Mouse (Mus musculus): ENCODE data around the gene Coro1c. TPM values are rescaled to one million over a fixed set of nuclear protein-coding genes. Genes with fewer than 3 reads are reported as not detected.
A peak's percentile ranks its signal among the peaks of the same experiment; 100 is the strongest.

The Coro1c gene
- polyA plus RNA-seq, 1 experiment from 2014 or later, result 235 TPM

- WGBS, result 90% methylated on average over 17 of the region's 17 CpGs
- H3K4me2 ChIP-seq, result no peak overlapping the region
- H3K4me1 ChIP-seq, result peaks cover 91% of the 10 kb centered on the region
- no peaks in the 10 kb centered on the region for H3K27me3 ChIP-seq
- no peak overlapping the region for H3K9ac ChIP-seq
- no peak for ATAC-seq
- H3K4me3 ChIP-seq, result no peak overlapping the region
- peaks cover 62% of the 10 kb centered on the region for H3K36me3 ChIP-seq (ENCODE audit: poor library complexity, severe bottlenecking)
- 0 out of 2 replicates have a peak overlapping the region, but pooled peaks have one; percentile 1 for H3K27ac ChIP-seq
- no peaks in the 10 kb centered on the region for H3K9me3 ChIP-seq (replicated peaks)
Measured at GRCm38 (mm10) chr5:113878943-113879617, 29.5 kb downstream of the Coro1c start.

- H3K36me3 ChIP-seq (ENCODE audit: poor library complexity, severe bottlenecking), result peaks cover 62% of the 10 kb centered on the region
- ATAC-seq, result no peak
Measured at GRCm38 (mm10) chr5:113877565-113877964, 31.0 kb downstream of the Coro1c start.

GRCm38 (mm10) chr5:113876176-113876575, 32.4 kb downstream of the Coro1c start:
- peaks cover 89% of the 10 kb centered on the region for H3K4me1 ChIP-seq

More at GRCm38 (mm10) chr5:113877565-113877964, 31.0 kb downstream of the Coro1c start:
- WGBS, result 81% methylated on average over 3 of the region's 3 CpGs
- Histone ChIP-seq H3K4me2 (no peak overlapping the region), H3K4me3 (no peak overlapping the region), H3K27me3 (no peaks in the 10 kb centered on the region), H3K9ac (no peak overlapping the region), H3K9me3 (replicated peaks) (no peaks in the 10 kb centered on the region), H3K4me1 (peaks cover 89% of the 10 kb centered on the region), H3K27ac (peak overlapping the region; percentile 51)

GRCm38 (mm10) chr5:113875625-113876024, 32.9 kb downstream of the Coro1c start:
- Histone ChIP-seq H3K36me3 (ENCODE audit: poor library complexity, severe bottlenecking) (peaks cover 47% of the 10 kb centered on the region), H3K27ac (peak overlapping the region; percentile 99), H3K4me3 (no peak overlapping the region), H3K9ac (0 out of 2 replicates have a peak overlapping the region, but pooled peaks have one; percentile 12), H3K4me2 (no peak overlapping the region), H3K4me1 (peaks cover 89% of the 10 kb centered on the region), H3K9me3 (replicated peaks) (no peaks in the 10 kb centered on the region), H3K27me3 (no peaks in the 10 kb centered on the region)
- WGBS, result 90% methylated on average over 4 of the region's 4 CpGs
- no peak for ATAC-seq

More at GRCm38 (mm10) chr5:113876176-113876575, 32.4 kb downstream of the Coro1c start:
- Histone ChIP-seq H3K9ac (0 out of 2 replicates have a peak overlapping the region, but pooled peaks have one; percentile 12), H3K27me3 (no peaks in the 10 kb centered on the region), H3K4me2 (no peak overlapping the region), H3K36me3 (ENCODE audit: poor library complexity, severe bottlenecking) (peaks cover 52% of the 10 kb centered on the region), H3K4me3 (no peak overlapping the region), H3K9me3 (replicated peaks) (no peaks in the 10 kb centered on the region), H3K27ac (peak overlapping the region; percentile 99)
- no peak for ATAC-seq
- WGBS, result 94% methylated on average over 7 of the region's 7 CpGs

GRCm38 (mm10) chr5:113874063-113875024, 34.2 kb downstream of the Coro1c start:
- peaks cover 95% of the 10 kb centered on the region for H3K4me1 ChIP-seq
- H3K4me2 ChIP-seq, result peak overlapping the region; percentile 51
- H3K9me3 ChIP-seq (replicated peaks), result no peaks in the 10 kb centered on the region
- H3K9ac ChIP-seq, result peak overlapping the region; percentile 61
- ATAC-seq, result no peak
- H3K27me3 ChIP-seq, result no peaks in the 10 kb centered on the region
- 53% methylated on average over 19 of the region's 19 CpGs for WGBS
- H3K4me3 ChIP-seq, result peak overlapping the region; percentile 16; the same call in 1 of the 2 replicates
- peak overlapping the region; percentile 99 for H3K27ac ChIP-seq
- peaks cover 35% of the 10 kb centered on the region for H3K36me3 ChIP-seq (ENCODE audit: poor library complexity, severe bottlenecking)

GRCm38 (mm10) chr5:113872936-113873912, 35.3 kb downstream of the Coro1c start:
- 1% methylated on average over 13 of the region's 15 CpGs for WGBS
- Histone ChIP-seq H3K4me1 (peaks cover 97% of the 10 kb centered on the region), H3K27ac (peak overlapping the region; percentile 99), H3K36me3 (ENCODE audit: poor library complexity, severe bottlenecking) (peaks cover 26% of the 10 kb centered on the region), H3K4me3 (peak overlapping the region; percentile 16), H3K4me2 (peak overlapping the region; percentile 51), H3K27me3 (no peaks in the 10 kb centered on the region), H3K9me3 (replicated peaks) (no peaks in the 10 kb centered on the region), H3K9ac (peak overlapping the region; percentile 61)
- ATAC-seq, result peak; percentile 87

GRCm38 (mm10) chr5:113871903-113872548, 36.5 kb downstream of the Coro1c start:
- peaks cover 21% of the 10 kb centered on the region for H3K36me3 ChIP-seq (ENCODE audit: poor library complexity, severe bottlenecking)
- peak overlapping the region; percentile 5; the same call in 1 of the 2 replicates for H3K9ac ChIP-seq
- ATAC-seq, result 0 out of 2 replicates have a peak, but pooled peaks have one; percentile 2

GRCm38 (mm10) chr5:113870393-113871040, 38.0 kb downstream of the Coro1c start:
- Histone ChIP-seq H3K27ac (peak overlapping the region; percentile 99), H3K36me3 (ENCODE audit: poor library complexity, severe bottlenecking) (peaks cover 8% of the 10 kb centered on the region), H3K9me3 (replicated peaks) (no peaks in the 10 kb centered on the region), H3K4me1 (peaks cover 88% of the 10 kb centered on the region), H3K4me3 (no peak overlapping the region), H3K4me2 (0 out of 2 replicates have a peak overlapping the region, but pooled peaks have one; percentile 0), H3K9ac (peak overlapping the region; percentile 37; the same call in 1 of the 2 replicates), H3K27me3 (no peaks in the 10 kb centered on the region)
- 42% methylated on average over 21 of the region's 21 CpGs for WGBS
- ATAC-seq, result no peak

More at GRCm38 (mm10) chr5:113871903-113872548, 36.5 kb downstream of the Coro1c start:
- peaks cover 96% of the 10 kb centered on the region for H3K4me1 ChIP-seq
- H3K27ac ChIP-seq, result peak overlapping the region; percentile 99
- 68% methylated on average over 7 of the region's 7 CpGs for WGBS
- H3K27me3 ChIP-seq, result no peaks in the 10 kb centered on the region
- H3K9me3 ChIP-seq (replicated peaks), result no peaks in the 10 kb centered on the region
- peak overlapping the region; percentile 18; the same call in 1 of the 2 replicates for H3K4me2 ChIP-seq
- no peak overlapping the region for H3K4me3 ChIP-seq

- peak overlapping the region; percentile 18; the same call in 1 of the 2 replicates for H3K9ac ChIP-seq
- no peaks in the 10 kb centered on the region for H3K27me3 ChIP-seq
- H3K4me3 ChIP-seq, result no peak overlapping the region
- peak overlapping the region; percentile 99 for H3K27ac ChIP-seq
- no peak overlapping the region for H3K4me2 ChIP-seq
- 33% methylated on average over 11 of the region's 11 CpGs for WGBS
- H3K9me3 ChIP-seq (replicated peaks), result no peaks in the 10 kb centered on the region
- peaks cover 76% of the 10 kb centered on the region for H3K4me1 ChIP-seq
- peaks cover 15% of the 10 kb centered on the region for H3K36me3 ChIP-seq (ENCODE audit: poor library complexity, severe bottlenecking)
- no peak for ATAC-seq
Measured at GRCm38 (mm10) chr5:113869132-113869531, 39.4 kb downstream of the Coro1c start.

- WGBS, result 86% methylated on average over 6 of the region's 6 CpGs
- Histone ChIP-seq H3K9me3 (replicated peaks) (no peaks in the 10 kb centered on the region), H3K4me2 (no peak overlapping the region), H3K27ac (no peak overlapping the region), H3K27me3 (no peaks in the 10 kb centered on the region), H3K9ac (no peak overlapping the region), H3K4me3 (no peak overlapping the region), H3K36me3 (ENCODE audit: poor library complexity, severe bottlenecking) (peaks cover 43% of the 10 kb centered on the region), H3K4me1 (peaks cover 62% of the 10 kb centered on the region)
- ATAC-seq, result no peak
Measured at GRCm38 (mm10) chr5:113864992-113865391, 43.6 kb downstream of the Coro1c start.
